Mouse (Mus musculus) midbrain, embryonic 14.5 days (tissue): ENCODE results near the gene Gpr35. TPM values are rescaled to one million over a fixed set of nuclear protein-coding genes. Genes with fewer than 3 reads are reported as not detected.

Source experiments
- ATAC-seq: fragments of 200-750 bp; cut with Nextera tagmentation; 2 replicates; pipeline ENCODE4 v1.8.0; 2017; ENCODE audit warnings: moderate number of reproducible peaks, moderate library complexity; ENCODE audit not compliant: low FRiP score, low TSS enrichment
- DNase-seq: peaks from one replicate; pipeline ENCODE4 v3.0.0-alpha.2; 2015
- H3K27ac ChIP-seq: fragments of 300-500 bp; sonication (generic); replicated peaks from 2 replicates; pipeline ENCODE4 v1.5.1; 2014; ENCODE audit warnings: mild to moderate bottlenecking, low read depth, low read length, moderate library complexity
- H3K27me3 ChIP-seq: fragments of 300-500 bp; sonication (generic); 2 replicates; pipeline ENCODE4 v1.6.1; 2014; ENCODE audit warnings: low read length, control low read depth, mixed read lengths; ENCODE audit not compliant: control insufficient read depth, insufficient read depth
- H3K36me3 ChIP-seq: fragments of 300-500 bp; sonication (generic); 2 replicates; pipeline ENCODE4 v1.6.1; 2014; ENCODE audit warnings: low read length, control low read depth; ENCODE audit not compliant: control insufficient read depth, insufficient read depth
- H3K4me1 ChIP-seq: fragments of 300-500 bp; sonication (generic); 2 replicates; pipeline ENCODE4 v1.6.1; 2014; ENCODE audit warnings: mild to moderate bottlenecking, antibody characterized with exemption, low read length, control low read depth; ENCODE audit not compliant: control insufficient read depth, insufficient read depth
- H3K4me2 ChIP-seq: fragments of 300-500 bp; sonication (generic); 2 replicates; pipeline ENCODE4 v1.6.1; 2014; ENCODE audit warnings: mild to moderate bottlenecking, low read length, moderate library complexity
- H3K4me3 ChIP-seq: fragments of 300-500 bp; sonication (generic); replicated peaks from 2 replicates; pipeline ENCODE4 v1.5.1; 2014; ENCODE audit warnings: low read depth, low read length
- H3K9ac ChIP-seq: fragments of 300-500 bp; sonication (generic); replicated peaks from 2 replicates; pipeline ENCODE4 v1.6.1; 2014; ENCODE audit warnings: mild to moderate bottlenecking, low read length, moderate library complexity
- H3K9me3 ChIP-seq: fragments of 300-500 bp; sonication (generic); 2 replicates; pipeline ENCODE4 v1.6.1; 2016; ENCODE audit warnings: low read length, control low read depth, mixed read lengths; ENCODE audit not compliant: control insufficient read depth
- WGBS: fragments of 180-500 bp; shearing (Covaris S2); extraction: QIAGEN DNeasy Blood & Tissue Kit; methylation state at CpG from one replicate; pipeline ENCODE4 v1.1.7; 2014; 5-methylcytosine and 5-hydroxymethylcytosine counted together
- polyA plus RNA-seq: library from polyadenylated mRNA; unstranded; fragments of >200 nt; fragmentation: Nextera tagmentation; extraction: Ambion mirVana; gene quantifications from 2 replicates; pipeline ENCODE4 v1.2.1, GENCODE M21; 2014

The Gpr35 gene
- polyA plus RNA-seq, 1 experiment from 2014 or later: 1.3 TPM

GRCm38 (mm10) chr1:93031199-93031598 is 80.5 kb downstream of the Gpr35 start:
- H3K4me1 ChIP-seq: no peaks in the 10 kb centered on the region
- peaks cover 80% of the 10 kb centered on the region for H3K36me3 ChIP-seq
- no peak overlapping the region for H3K4me3 ChIP-seq
- H3K27me3 ChIP-seq: no peaks in the 10 kb centered on the region
- H3K9me3 ChIP-seq: no peaks in the 10 kb centered on the region
- no peak overlapping the region for H3K4me2 ChIP-seq
- WGBS: 90% methylated on average over 3 of the region's 3 CpGs
- no peak for ATAC-seq
- H3K27ac ChIP-seq: no peak overlapping the region
- DNase-seq: no peak
- H3K9ac ChIP-seq: no peak overlapping the region

DNA sequence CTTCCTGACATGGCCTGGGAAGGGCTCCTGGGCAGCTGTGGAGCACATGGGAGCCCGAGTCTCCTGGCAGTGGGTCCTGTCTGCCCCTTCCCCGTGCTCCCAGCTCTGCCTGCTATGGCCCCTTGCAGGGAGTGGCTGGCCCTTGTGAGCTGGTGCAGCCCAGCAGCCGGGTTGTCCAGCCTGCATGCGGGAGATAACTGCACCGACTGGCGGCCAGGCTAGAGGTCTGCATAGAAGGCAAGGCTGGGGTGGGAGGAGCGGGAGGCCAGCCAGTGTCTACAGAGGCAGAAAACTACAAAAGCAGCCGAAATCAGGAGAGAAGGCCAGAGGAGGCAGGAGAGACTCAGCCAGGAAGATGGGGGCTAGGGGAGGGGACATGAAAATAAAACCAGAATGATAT is 83.3 kb downstream of the Gpr35 start:
- WGBS: 48% methylated on average over 8 of the region's 8 CpGs
- Histone ChIP-seq H3K4me2 (no peak overlapping the region), H3K27me3 (no peaks in the 10 kb centered on the region), H3K36me3 (peaks cover 83% of the 10 kb centered on the region), H3K27ac (no peak overlapping the region), H3K9ac (no peak overlapping the region), H3K4me1 (no peaks in the 10 kb centered on the region), H3K9me3 (no peaks in the 10 kb centered on the region), H3K4me3 (no peak overlapping the region)
- DNase-seq: no peak
- no peak for ATAC-seq

DNA sequence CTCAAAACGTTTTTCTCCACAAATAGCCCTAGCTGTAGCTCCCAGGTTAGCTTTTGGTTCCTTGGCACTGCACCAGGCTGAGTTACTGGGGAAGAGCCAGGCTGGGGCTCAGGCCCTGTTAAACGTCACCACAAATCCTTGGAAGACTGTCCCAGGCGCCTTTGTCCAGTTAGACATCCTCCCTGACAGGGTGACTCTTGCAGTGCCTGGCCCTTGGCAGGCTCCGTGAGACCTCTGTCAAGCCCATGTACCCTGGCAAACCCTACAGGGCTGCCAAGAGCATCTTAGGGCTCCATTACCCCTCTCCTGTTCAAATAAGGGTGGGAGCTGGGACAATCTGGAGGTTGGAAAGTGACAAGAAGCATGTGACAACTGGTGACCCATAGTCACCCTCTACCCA is 85.3 kb downstream of the Gpr35 start:
- DNase-seq: no peak
- Histone ChIP-seq H3K4me1 (no peaks in the 10 kb centered on the region), H3K9me3 (no peaks in the 10 kb centered on the region), H3K9ac (no peak overlapping the region), H3K4me2 (no peak overlapping the region), H3K4me3 (no peak overlapping the region), H3K36me3 (peaks cover 88% of the 10 kb centered on the region), H3K27ac (no peak overlapping the region), H3K27me3 (no peaks in the 10 kb centered on the region)
- no peak for ATAC-seq
- 74% methylated on average over 4 of the region's 4 CpGs for WGBS

Other genes with a start within 250 kb of the Gpr35 start
- 64.8 and 65.7 TPM in 2 replicates for gene Gpc1, start 119.2 kb upstream of the Gpr35 start, polyA plus RNA-seq
- 1.6 and 2.6 TPM in 2 replicates for gene Ankmy1, start 48.0 kb upstream of the Gpr35 start, polyA plus RNA-seq
- gene Dusp28, start 43.9 kb upstream of the Gpr35 start, polyA plus RNA-seq: 14.2 and 14.4 TPM in 2 replicates
- gene Rnpepl1, start 40.1 kb upstream of the Gpr35 start, polyA plus RNA-seq: 26.8 and 34.9 TPM in 2 replicates
- 52.6 and 56.1 TPM in 2 replicates for gene Capn10, start 16.5 kb upstream of the Gpr35 start, polyA plus RNA-seq
- not detected in 2 replicates for gene Aqp12, start 55.5 kb downstream of the Gpr35 start, polyA plus RNA-seq
- gene Kif1a, start 151.1 kb downstream of the Gpr35 start, polyA plus RNA-seq: 228 and 350 TPM in 2 replicates
- gene Agxt, start 184.4 kb downstream of the Gpr35 start, polyA plus RNA-seq: not detected in 2 replicates
- gene 2310007B03Rik, start 210.1 kb downstream of the Gpr35 start, polyA plus RNA-seq: not detected in 2 replicates
- 0.05 and 0.09 TPM in 2 replicates for gene Crocc2, start 217.9 kb downstream of the Gpr35 start, polyA plus RNA-seq